Mouse (Mus musculus): ENCODE measurements around the gene Ldb3. TPM values are rescaled to one million over a fixed set of nuclear protein-coding genes. Genes with fewer than 3 reads are reported as not detected.

The Ldb3 gene
- total and polyA plus RNA-seq, 3 experiments: 0.01 TPM; not detected in 2

GRCm38 (mm10) chr14:34497346-34497745, 91.1 kb downstream of the Ldb3 start:
- Histone ChIP-seq H3K36me3 (ENCODE audit: control insufficient read depth in 1 of 2, insufficient read depth in 2 of 2, low read length in 2 of 2) (no peaks in the 10 kb centered on the region; a peak in 1 of 4 replicates), H3K9ac (ENCODE audit: control insufficient read depth, low read depth, low read length, poor library complexity, severe bottlenecking) (no peak overlapping the region), H3K9me3 (replicated peaks; ENCODE audit: insufficient read depth, low read length) (no peaks in the 10 kb centered on the region), H3K27me3 (ENCODE audit: control insufficient read depth in 1 of 2, insufficient read depth in 2 of 2, low read length in 2 of 2) (no peaks in the 10 kb centered on the region), H3K4me1 (ENCODE audit: control insufficient read depth in 1 of 2, insufficient read depth in 2 of 2, low read length in 2 of 2) (no peaks in the 10 kb centered on the region; a peak in 1 of 4 replicates), H3K27ac (ENCODE audit: control insufficient read depth, low read depth, low read length) (no peak overlapping the region), H3K79me2 (ENCODE audit: control insufficient read depth, insufficient read depth, low read length, poor library complexity) (peaks cover 2% of the 10 kb centered on the region), H3K4me3 (ENCODE audit: control insufficient read depth in 1 of 2, insufficient read depth in 1 of 2, low read depth in 2 of 2, low read length in 2 of 2) (no peak overlapping the region)
- no peak for DNase-seq (ENCODE audit: low read depth, low spot score)
- TF ChIP-seq TCF12 (IDR thresholded peaks at IDR 0.05; ENCODE audit: low read depth, low read length) (no peak), USF1 (IDR thresholded peaks at IDR 0.05; ENCODE audit: low read depth, low read length) (no peak), USF2 (IDR thresholded peaks at IDR 0.05; ENCODE audit: borderline replicate concordance in 1 of 2, insufficient read depth in 1 of 2, low read depth in 1 of 2, low read length in 2 of 2) (no peak), ZMIZ1 (IDR thresholded peaks at IDR 0.05; ENCODE audit: low read depth, low read length) (no peak)

- TF ChIP-seq BHLHE40 (IDR thresholded peaks at IDR 0.05; ENCODE audit: borderline replicate concordance, low read depth, low read length): no peak
- no peak for TF ChIP-seq ZMIZ1 (IDR thresholded peaks at IDR 0.05; ENCODE audit: low read depth, low read length)
- TF ChIP-seq GABPA (IDR thresholded peaks at IDR 0.05; ENCODE audit: low read depth, low read length): no peak
- TF ChIP-seq MXI1 (IDR thresholded peaks at IDR 0.05; ENCODE audit: low read depth, low read length): no peak
- no peak for TF ChIP-seq EP300 (IDR thresholded peaks at IDR 0.05; ENCODE audit: low read depth in 1 of 2, low read length in 2 of 2)
- TF ChIP-seq MYB (IDR thresholded peaks at IDR 0.05; ENCODE audit: low read depth, low read length): no peak
- TF ChIP-seq UBTF (IDR thresholded peaks at IDR 0.05; ENCODE audit: borderline replicate concordance, insufficient read depth, low read depth, low read length): no peak
- Histone ChIP-seq H3K27ac (ENCODE audit: control insufficient read depth, low read depth, low read length) (no peak overlapping the region), H3K9me3 (replicated peaks; ENCODE audit: insufficient read depth, low read length) (no peaks in the 10 kb centered on the region), H3K9ac (ENCODE audit: control insufficient read depth, low read depth, low read length, poor library complexity, severe bottlenecking) (no peak overlapping the region), H3K79me2 (ENCODE audit: control insufficient read depth, insufficient read depth, low read length, poor library complexity) (no peaks in the 10 kb centered on the region; the same call in 1 of the 2 replicates), H3K4me1 (ENCODE audit: control insufficient read depth in 1 of 2, insufficient read depth in 2 of 2, low read length in 2 of 2) (no peaks in the 10 kb centered on the region; a peak in 1 of 4 replicates), H3K36me3 (ENCODE audit: control insufficient read depth in 1 of 2, insufficient read depth in 2 of 2, low read length in 2 of 2) (no peaks in the 10 kb centered on the region), H3K4me3 (ENCODE audit: control insufficient read depth in 1 of 2, insufficient read depth in 1 of 2, low read depth in 2 of 2, low read length in 2 of 2) (no peak overlapping the region), H3K27me3 (ENCODE audit: control insufficient read depth in 1 of 2, insufficient read depth in 2 of 2, low read length in 2 of 2) (no peaks in the 10 kb centered on the region; a peak in 1 of 4 replicates)
- DNase-seq (ENCODE audit: low read depth, low spot score): no peak
Observed at GRCm38 (mm10) chr14:34493682-34494081, 94.8 kb downstream of the Ldb3 start.

- Histone ChIP-seq H3K79me2 (ENCODE audit: control insufficient read depth, insufficient read depth, low read length, poor library complexity) (no peaks in the 10 kb centered on the region; the same call in 1 of the 2 replicates), H3K27ac (ENCODE audit: control insufficient read depth, low read depth, low read length) (no peak overlapping the region)
Observed at GRCm38 (mm10) chr14:34492688-34493087, 95.8 kb downstream of the Ldb3 start.

More at GRCm38 (mm10) chr14:34492688-34493087, 95.8 kb downstream of the Ldb3 start:
- TF ChIP-seq USF1 (IDR thresholded peaks at IDR 0.05; ENCODE audit: low read depth, low read length) (no peak), ZMIZ1 (IDR thresholded peaks at IDR 0.05; ENCODE audit: low read depth, low read length) (no peak), UBTF (IDR thresholded peaks at IDR 0.05; ENCODE audit: borderline replicate concordance, insufficient read depth, low read depth, low read length) (no peak), TBP (IDR thresholded peaks at IDR 0.05; ENCODE audit: low read depth, low read length) (no peak), POLR2AphosphoS5 (IDR thresholded peaks at IDR 0.05; ENCODE audit: borderline replicate concordance, low read depth, low read length) (no peak), ELF1 (IDR thresholded peaks at IDR 0.05; ENCODE audit: low read depth, low read length) (no peak)
- DNase-seq (ENCODE audit: low read depth, low spot score): no peak
- Histone ChIP-seq H3K36me3 (ENCODE audit: control insufficient read depth in 1 of 2, insufficient read depth in 2 of 2, low read length in 2 of 2) (no peaks in the 10 kb centered on the region), H3K9ac (ENCODE audit: control insufficient read depth, low read depth, low read length, poor library complexity, severe bottlenecking) (no peak overlapping the region), H3K27me3 (ENCODE audit: control insufficient read depth in 1 of 2, insufficient read depth in 2 of 2, low read length in 2 of 2) (no peaks in the 10 kb centered on the region; a peak in 1 of 4 replicates), H3K4me1 (ENCODE audit: control insufficient read depth in 1 of 2, insufficient read depth in 2 of 2, low read length in 2 of 2) (no peaks in the 10 kb centered on the region; a peak in 1 of 4 replicates), H3K9me3 (replicated peaks; ENCODE audit: insufficient read depth, low read length) (no peaks in the 10 kb centered on the region), H3K4me3 (ENCODE audit: control insufficient read depth in 1 of 2, insufficient read depth in 1 of 2, low read depth in 2 of 2, low read length in 2 of 2) (no peak overlapping the region)
